Comparison of ENCODE assay signal across 8 mouse cellular contexts in genomic region chr6:128469451-128469850, GRCm38 (mm10). TPM values are rescaled to one million over a fixed set of nuclear protein-coding genes. Genes with fewer than 3 reads are reported as not detected.
A peak's percentile ranks its signal among the peaks of the same experiment; 100 is the strongest.
DNase-seq lines count a peak whose midpoint lies in the region; ATAC-seq lines count a peak whose summit lies in the region.

No protein-coding gene starts in this region.

- no peak for ATAC-seq in hindbrain, embryonic 12.5 days (ENCODE audit: low FRiP score)
- ATAC-seq in embryonic facial prominence, embryonic 12.5 days (ENCODE audit: insufficient number of reproducible peaks, insufficient read depth, low FRiP score, low TSS enrichment), result peak; percentile 64; the same call in 1 of the 2 replicates
- peak; percentile 49; the same call in 1 of the 2 replicates for ATAC-seq in kidney, embryonic 16.5 days (ENCODE audit: low FRiP score, low TSS enrichment)

- no peak overlapping the region for H3K4me2 ChIP-seq in hindbrain, embryonic 12.5 days (replicated peaks)
- H3K4me2 ChIP-seq in embryonic facial prominence, embryonic 12.5 days (replicated peaks), result peak overlapping the region; percentile 20; the same call in 1 of the 2 replicates
- peak overlapping the region; percentile 32 for H3K4me2 ChIP-seq in kidney, embryonic 16.5 days (replicated peaks; ENCODE audit: low read depth, low read length)

- H3K9ac ChIP-seq in hindbrain, embryonic 12.5 days, result no peak overlapping the region
- no peak overlapping the region for H3K9ac ChIP-seq in embryonic facial prominence, embryonic 12.5 days
- H3K9ac ChIP-seq in kidney, embryonic 16.5 days (replicated peaks; ENCODE audit: low read length), result no peak overlapping the region

- no peaks in the 10 kb centered on the region for H3K27me3 ChIP-seq in hindbrain, embryonic 10.5 days (ENCODE audit: insufficient read depth, poor library complexity, severe bottlenecking)
- H3K27me3 ChIP-seq in hindbrain, embryonic 12.5 days, result no peaks in the 10 kb centered on the region
- no peaks in the 10 kb centered on the region for H3K27me3 ChIP-seq in embryonic facial prominence, embryonic 12.5 days
- H3K27me3 ChIP-seq in kidney, embryonic 16.5 days (ENCODE audit: insufficient read depth, low read length), result no peaks in the 10 kb centered on the region

- no peak overlapping the region for H3K4me3 ChIP-seq in hindbrain, embryonic 10.5 days
- no peak overlapping the region for H3K4me3 ChIP-seq in hindbrain, embryonic 12.5 days
- H3K4me3 ChIP-seq in embryonic facial prominence, embryonic 12.5 days, result no peak overlapping the region
- no peak overlapping the region for H3K4me3 ChIP-seq in kidney, embryonic 16.5 days (ENCODE audit: low read length)

- no peak overlapping the region for H3K27ac ChIP-seq in hindbrain, embryonic 10.5 days
- H3K27ac ChIP-seq in hindbrain, embryonic 12.5 days, result no peak overlapping the region
- H3K27ac ChIP-seq in embryonic facial prominence, embryonic 12.5 days, result no peak overlapping the region
- no peak overlapping the region for H3K27ac ChIP-seq in kidney, embryonic 16.5 days (ENCODE audit: low read length)

- DNase-seq in hindbrain, embryonic 10.5 days (ENCODE audit: low spot score), result peak; percentile 45
- peak; percentile 64 for DNase-seq in ZHBTc4 (ENCODE audit: low read depth, low spot score)
- peak; percentile 71 for DNase-seq in lung, postnatal 36 days
- no peak for DNase-seq in layer of hippocampus, postnatal 10 days (ENCODE audit: low spot score in 2 of 2)
- no peak for DNase-seq in T-cell, adult 2 months (ENCODE audit: low spot score)

- H3K9me3 ChIP-seq in hindbrain, embryonic 10.5 days, result no peaks in the 10 kb centered on the region
- H3K9me3 ChIP-seq in hindbrain, embryonic 12.5 days (replicated peaks), result no peaks in the 10 kb centered on the region
- H3K9me3 ChIP-seq in embryonic facial prominence, embryonic 12.5 days, result no peaks in the 10 kb centered on the region
- no peaks in the 10 kb centered on the region; the same call in 1 of the 2 replicates for H3K9me3 ChIP-seq in kidney, embryonic 16.5 days (ENCODE audit: low read length)

- peaks cover 9% of the 10 kb centered on the region for H3K4me1 ChIP-seq in hindbrain, embryonic 10.5 days (replicated peaks)
- H3K4me1 ChIP-seq in hindbrain, embryonic 12.5 days, result no peaks in the 10 kb centered on the region
- H3K4me1 ChIP-seq in embryonic facial prominence, embryonic 12.5 days, result no peaks in the 10 kb centered on the region
- no peaks in the 10 kb centered on the region for H3K4me1 ChIP-seq in kidney, embryonic 16.5 days (ENCODE audit: insufficient read depth, low read length)

- 11% methylated on average over 12 of the region's 12 CpGs for WGBS in hindbrain, embryonic 10.5 days
- WGBS in hindbrain, embryonic 12.5 days, result 6% methylated on average over 10 of the region's 12 CpGs
- WGBS in embryonic facial prominence, embryonic 12.5 days, result 8% methylated on average over 12 of the region's 12 CpGs
- WGBS in kidney, embryonic 16.5 days, result 9% methylated on average over 10 of the region's 12 CpGs

- H3K36me3 ChIP-seq in hindbrain, embryonic 10.5 days, result no peaks in the 10 kb centered on the region
- H3K36me3 ChIP-seq in hindbrain, embryonic 12.5 days, result no peaks in the 10 kb centered on the region
- no peaks in the 10 kb centered on the region for H3K36me3 ChIP-seq in embryonic facial prominence, embryonic 12.5 days
- no peaks in the 10 kb centered on the region for H3K36me3 ChIP-seq in kidney, embryonic 16.5 days (ENCODE audit: insufficient read depth, low read length)

RNA-seq across cellular contexts. Expression of gene Fkbp4, which starts 31.0 kb away (rescaled TPM):
- polyA plus RNA-seq in hindbrain, embryonic 10.5 days (2016; fragmentation: Nextera tagmentation; extraction: Ambion mirVana), result 548 and 688 TPM in 2 replicates
- 415 and 439 TPM in 2 replicates for polyA plus RNA-seq in hindbrain, embryonic 12.5 days (2016; fragmentation: Nextera tagmentation; extraction: Ambion mirVana)
- polyA plus RNA-seq in embryonic facial prominence, embryonic 12.5 days (2016; fragmentation: Nextera tagmentation; extraction: Ambion mirVana), result 502 TPM in 2 replicates
- polyA plus RNA-seq in kidney, embryonic 16.5 days (2015; fragmentation: Nextera tagmentation; extraction: Ambion mirVana), result 550 and 556 TPM in 2 replicates
- 100 to 1,000 TPM; 117 to 118 TPM for total RNA-seq in layer of hippocampus, postnatal 10 days (2021)

RNA-seq across cellular contexts. Expression of gene Itfg2, which starts 44.7 kb away (rescaled TPM):
- polyA plus RNA-seq in hindbrain, embryonic 10.5 days (2016; fragmentation: Nextera tagmentation; extraction: Ambion mirVana), result 39.0 and 41.3 TPM in 2 replicates
- polyA plus RNA-seq in hindbrain, embryonic 12.5 days (2016; fragmentation: Nextera tagmentation; extraction: Ambion mirVana), result 33.4 and 37.7 TPM in 2 replicates
- 38.4 and 40.0 TPM in 2 replicates for polyA plus RNA-seq in embryonic facial prominence, embryonic 12.5 days (2016; fragmentation: Nextera tagmentation; extraction: Ambion mirVana)
- 35.6 and 39.2 TPM in 2 replicates for polyA plus RNA-seq in kidney, embryonic 16.5 days (2015; fragmentation: Nextera tagmentation; extraction: Ambion mirVana)
- 10 to 100 TPM; 21.9 to 23.8 TPM for total RNA-seq in layer of hippocampus, postnatal 10 days (2021)

RNA-seq across cellular contexts. Expression of gene Pzp, which starts 57.1 kb away (rescaled TPM):
- polyA plus RNA-seq in hindbrain, embryonic 10.5 days (2016; fragmentation: Nextera tagmentation; extraction: Ambion mirVana), result not detected in 2 replicates
- not detected in 2 replicates for polyA plus RNA-seq in hindbrain, embryonic 12.5 days (2016; fragmentation: Nextera tagmentation; extraction: Ambion mirVana)
- polyA plus RNA-seq in embryonic facial prominence, embryonic 12.5 days (2016; fragmentation: Nextera tagmentation; extraction: Ambion mirVana), result 0.10 TPM in 1 of 2 replicates, not detected in the other
- 0.86 and 1.4 TPM in 2 replicates for polyA plus RNA-seq in kidney, embryonic 16.5 days (2015; fragmentation: Nextera tagmentation; extraction: Ambion mirVana)
- not detected for total RNA-seq in layer of hippocampus, postnatal 10 days (2021)

Comparison
In these comparisons a context has a peak if more than half of its experiments do, and no peak if none do; other contexts are left out.
1. DNase-seq: peak in hindbrain, embryonic 10.5 days (single experiment), ZHBTc4 (single experiment) and lung, postnatal 36 days (single experiment); none in layer of hippocampus, postnatal 10 days (0 of 2) and T-cell, adult 2 months (single experiment).